Mouse (Mus musculus) olfactory bulb, adult 2 months (tissue): ENCODE data around the gene Cdh22. TPM values are rescaled to one million over a fixed set of nuclear protein-coding genes. Genes with fewer than 3 reads are reported as not detected.

ENCODE experiments used
- H3K27ac ChIP-seq: fragments of 200-500 bp; 2 replicates; pipeline ENCODE4 v1.5.1; 2012; ENCODE audit warnings: low read depth, low read length; ENCODE audit not compliant: insufficient read depth
- H3K4me1 ChIP-seq: fragments of 200-500 bp; 2 replicates; pipeline ENCODE4 v1.6.1; 2012; ENCODE audit warnings: low read length; ENCODE audit not compliant: control insufficient read depth, insufficient read depth
- H3K4me3 ChIP-seq: fragments of 200-500 bp; 2 replicates; pipeline ENCODE4 v1.5.1; 2012; ENCODE audit warnings: mild to moderate bottlenecking, low read depth, low read length, moderate library complexity; ENCODE audit not compliant: insufficient read depth
- CTCF ChIP-seq: fragments of 200-500 bp; IDR thresholded peaks from 2 replicates; pipeline ENCODE4 v1.5.1; 2012; ENCODE audit warnings: low read depth, mild to moderate bottlenecking, low read length, moderate library complexity; ENCODE audit not compliant: insufficient read depth
- POLR2A ChIP-seq: fragments of 200-500 bp; IDR thresholded peaks from 2 replicates; pipeline ENCODE4 v1.6.1; 2012; ENCODE audit warnings: mild to moderate bottlenecking, low read depth, low read length, moderate library complexity; ENCODE audit not compliant: insufficient read depth
- WGBS: fragments of 180-500 bp; shearing (Covaris S2); methylation state at CpG from one replicate; pipeline ENCODE4 v1.1.7; 2018; 5-methylcytosine and 5-hydroxymethylcytosine counted together
- polyA plus RNA-seq: library from polyadenylated mRNA; stranded (reverse); fragments of >200 nt; gene quantifications from 2 replicates; pipeline ENCODE4 v1.2.4, GENCODE M21; 2012; ENCODE audit warnings: low replicate concordance; ENCODE audit not compliant: missing spikeins, insufficient read depth, insufficient read length

Gene Cdh22
- polyA plus RNA-seq, 1 experiment: not detected

GRCm38 (mm10) chr2:165074081-165074884, 160.4 kb downstream of the Cdh22 start:
- no peak overlapping the region for H3K4me3 ChIP-seq
- no peak for TF ChIP-seq CTCF
- TF ChIP-seq POLR2A: no peak
- peaks cover 53% of the 10 kb centered on the region for H3K4me1 ChIP-seq
- 42% methylated on average over 11 of the region's 11 CpGs for WGBS
- H3K27ac ChIP-seq: no peak overlapping the region

DNA sequence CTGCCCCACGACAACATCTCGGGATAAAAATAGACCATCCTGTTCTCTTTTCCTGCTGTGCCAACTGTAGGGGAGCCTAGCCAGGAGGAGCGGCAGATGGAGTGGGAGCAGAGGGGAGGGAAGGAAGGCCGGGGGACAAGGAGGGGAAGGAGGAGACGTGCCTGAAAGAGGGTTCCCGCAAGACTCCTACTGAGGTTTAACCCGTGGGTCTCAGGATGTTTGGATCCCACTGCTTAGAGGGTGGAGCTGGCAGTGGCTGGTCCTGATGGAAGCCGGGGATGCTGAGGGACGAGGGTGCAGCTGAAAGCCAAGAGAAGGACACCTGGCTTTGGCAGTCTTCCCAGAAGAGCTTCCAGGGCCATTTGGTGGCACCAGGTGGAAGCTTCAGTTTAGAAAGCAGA, 161.3 kb downstream of the Cdh22 start:
- WGBS: 7% methylated on average over 9 of the region's 9 CpGs
- TF ChIP-seq POLR2A (no peak), CTCF (no peak)
- Histone ChIP-seq H3K4me3 (no peak overlapping the region), H3K27ac (no peak overlapping the region), H3K4me1 (peaks cover 51% of the 10 kb centered on the region)

- no peak; the same call in 1 of the 2 replicates for TF ChIP-seq CTCF
- TF ChIP-seq POLR2A: no peak
- H3K4me1 ChIP-seq: peaks cover 31% of the 10 kb centered on the region
- no peak overlapping the region for H3K4me3 ChIP-seq
- 20% methylated on average over 23 of the region's 23 CpGs for WGBS
- H3K27ac ChIP-seq: no peak overlapping the region
Measured at GRCm38 (mm10) chr2:165070096-165070816, 164.4 kb downstream of the Cdh22 start.

GRCm38 (mm10) chr2:165068806-165069205, 165.8 kb downstream of the Cdh22 start:
- H3K27ac ChIP-seq: no peak overlapping the region
- TF ChIP-seq CTCF: no peak
- TF ChIP-seq POLR2A: no peak
- no peak overlapping the region for H3K4me3 ChIP-seq
- 77% methylated on average over 2 of the region's 2 CpGs for WGBS
- peaks cover 20% of the 10 kb centered on the region for H3K4me1 ChIP-seq

GRCm38 (mm10) chr2:165064489-165064888, 170.2 kb downstream of the Cdh22 start:
- H3K4me3 ChIP-seq: no peak overlapping the region
- peaks cover 4% of the 10 kb centered on the region; the same call in 1 of the 2 replicates for H3K4me1 ChIP-seq
- H3K27ac ChIP-seq: no peak overlapping the region
- TF ChIP-seq CTCF: no peak
- no peak for TF ChIP-seq POLR2A
- WGBS: 46% methylated on average over 7 of the region's 7 CpGs

- no peak overlapping the region for H3K27ac ChIP-seq
- WGBS: 85% methylated on average over 16 of the region's 16 CpGs
- TF ChIP-seq CTCF: no peak
- no peak for TF ChIP-seq POLR2A
- no peak overlapping the region for H3K4me3 ChIP-seq
- H3K4me1 ChIP-seq: peaks cover 4% of the 10 kb centered on the region; the same call in 1 of the 2 replicates
Measured at GRCm38 (mm10) chr2:165061638-165062433, 172.8 kb downstream of the Cdh22 start.

Other genes with a start within 250 kb of the Cdh22 start
- not detected in 2 replicates for gene Ncoa5, start 200.0 kb downstream of the Cdh22 start, polyA plus RNA-seq
- not detected in 2 replicates for gene Cd40, start 179.2 kb downstream of the Cdh22 start, polyA plus RNA-seq
- gene 1700025C18Rik, start 144.1 kb downstream of the Cdh22 start, polyA plus RNA-seq: not detected in 2 replicates
- gene Slc35c2, start 53.0 kb upstream of the Cdh22 start, polyA plus RNA-seq: not detected in 2 replicates
- 231 TPM in 1 of 2 replicates, not detected in the other for gene Elmo2, start 91.6 kb upstream of the Cdh22 start, polyA plus RNA-seq
- gene Zfp663, start 133.9 kb upstream of the Cdh22 start, polyA plus RNA-seq: not detected in 2 replicates
- gene Zfp334, start 153.4 kb upstream of the Cdh22 start, polyA plus RNA-seq: not detected in 2 replicates
- not detected in 2 replicates for gene Ocstamp, start 165.6 kb upstream of the Cdh22 start, polyA plus RNA-seq
- gene Slc13a3, start 238.4 kb upstream of the Cdh22 start, polyA plus RNA-seq: not detected in 2 replicates